Mouse (Mus musculus) cerebellum, adult 2 months (tissue): Measurements from ENCODE around the gene Krtap29-1.

ENCODE experiments used
- CTCF ChIP-seq: fragments of 200-500 bp; IDR thresholded peaks from 2 replicates; pipeline ENCODE4 v1.5.1; 2011; ENCODE audit warnings: low read depth, mild to moderate bottlenecking, control low read depth, low read length, moderate library complexity, borderline replicate concordance; ENCODE audit not compliant: insufficient read depth
- POLR2A ChIP-seq: fragments of 200-500 bp; IDR thresholded peaks from 2 replicates; pipeline ENCODE4 v1.6.1; 2011; ENCODE audit warnings: low read length, control low read depth, borderline replicate concordance; ENCODE audit not compliant: insufficient read depth

DNA sequence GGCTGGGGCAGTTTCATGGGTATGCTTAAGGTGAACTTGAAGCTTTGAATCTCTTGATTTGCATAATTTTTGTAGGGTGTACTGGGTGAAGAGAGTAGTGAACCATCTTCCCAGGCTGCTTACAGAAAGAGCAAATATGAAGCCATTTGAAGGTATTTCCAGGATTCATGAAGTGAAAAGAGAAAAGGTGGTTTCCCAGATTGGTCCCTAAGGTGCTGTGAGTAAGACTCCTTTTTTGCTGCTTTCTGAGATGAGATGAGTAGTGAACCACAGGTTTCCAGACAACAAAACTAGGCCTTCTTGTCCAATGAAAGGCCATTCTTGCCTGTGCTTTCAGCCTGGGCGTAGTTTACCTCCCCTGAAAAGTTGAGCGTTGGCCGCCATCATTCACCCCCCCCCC lies 9.7 kb upstream of the Krtap29-1 start:
- TF ChIP-seq CTCF (no peak), POLR2A (no peak)
